Mouse (Mus musculus): Measurements from ENCODE around the gene Ppfibp1.

GRCm38 (mm10) chr6:147053785-147054646, 165.7 kb downstream of the Ppfibp1 start:
- TF ChIP-seq POLR2A (IDR thresholded peaks at IDR 0.05; ENCODE audit: borderline replicate concordance, control insufficient read depth, low read depth, low read length) (no peak), CTCF (IDR thresholded peaks at IDR 0.05; ENCODE audit: control insufficient read depth, insufficient read depth, low read length) (no peak)
